Mouse (Mus musculus) erythroblast, embryonic 14.5 days (primary cell): ENCODE measurements around the gene Tbl2. TPM values are rescaled to one million over a fixed set of nuclear protein-coding genes. Genes with fewer than 3 reads are reported as not detected.

Source experiments
- H3K27me3 ChIP-seq: 2 replicates; pipeline ENCODE4 v1.6.1; 2012; ENCODE audit warnings: inconsistent platforms; ENCODE audit not compliant: control insufficient read depth
- H3K36me3 ChIP-seq: 2 replicates; pipeline ENCODE4 v1.6.1; 2012; ENCODE audit warnings: mild to moderate bottlenecking, inconsistent platforms; ENCODE audit not compliant: control insufficient read depth
- H3K4me1 ChIP-seq: 2 replicates; pipeline ENCODE4 v1.6.1; 2012; ENCODE audit warnings: inconsistent platforms; ENCODE audit not compliant: control insufficient read depth
- H3K4me3 ChIP-seq: replicated peaks from 2 replicates; pipeline ENCODE3; 2012; ENCODE audit warnings: moderate library complexity, mild to moderate bottlenecking, inconsistent platforms
- H3K9me3 ChIP-seq: 2 replicates; pipeline ENCODE4 v1.6.1; 2012; ENCODE audit warnings: low read length, inconsistent platforms, mixed read lengths; ENCODE audit not compliant: control insufficient read depth
- GATA1 ChIP-seq: IDR thresholded peaks from 2 replicates; pipeline ENCODE4 v1.6.1; 2012; ENCODE audit warnings: low read length, inconsistent platforms, mixed read lengths
- TAL1 ChIP-seq: IDR thresholded peaks from 3 replicates; pipeline ENCODE4 v1.6.1; 2012; ENCODE audit warnings: low read length, inconsistent platforms, mixed read lengths
- polyA plus RNA-seq: library from polyadenylated mRNA; stranded (reverse); fragments of >175 nt; gene quantifications from 2 replicates; pipeline ENCODE4 v1.2.3, GENCODE M21; 2012

The Tbl2 gene
- polyA plus RNA-seq, 1 experiment = 0.58 TPM

GRCm38 (mm10) chr5:135113782-135114181 lies 35.7 kb upstream of the Tbl2 start:
- Histone ChIP-seq H3K36me3 (peaks cover 3% of the 10 kb centered on the region; the same call in 1 of the 2 replicates), H3K27me3 (peaks cover 18% of the 10 kb centered on the region), H3K9me3 (no peaks in the 10 kb centered on the region), H3K4me3 (no peak overlapping the region), H3K4me1 (peaks cover 3% of the 10 kb centered on the region)
- TF ChIP-seq GATA1 (no peak), TAL1 (no peak)

GRCm38 (mm10) chr5:135115241-135115640 lies 34.2 kb upstream of the Tbl2 start:
- TF ChIP-seq TAL1 = no peak
- TF ChIP-seq GATA1 = no peak
- Histone ChIP-seq H3K27me3 (peaks cover 4% of the 10 kb centered on the region), H3K4me1 (peaks cover 6% of the 10 kb centered on the region), H3K36me3 (peaks cover 3% of the 10 kb centered on the region; the same call in 1 of the 2 replicates), H3K4me3 (no peak overlapping the region), H3K9me3 (no peaks in the 10 kb centered on the region)

GRCm38 (mm10) chr5:135118589-135119081 lies 30.8 kb upstream of the Tbl2 start:
- peaks cover 3% of the 10 kb centered on the region; the same call in 1 of the 2 replicates for H3K36me3 ChIP-seq
- H3K4me1 ChIP-seq = peaks cover 6% of the 10 kb centered on the region
- peaks cover 16% of the 10 kb centered on the region for H3K27me3 ChIP-seq
- no peaks in the 10 kb centered on the region for H3K9me3 ChIP-seq
- no peak for TF ChIP-seq GATA1
- no peak for TF ChIP-seq TAL1
- H3K4me3 ChIP-seq = no peak overlapping the region

GRCm38 (mm10) chr5:135120753-135121152 lies 28.7 kb upstream of the Tbl2 start:
- no peaks in the 10 kb centered on the region for H3K9me3 ChIP-seq
- H3K27me3 ChIP-seq = peaks cover 16% of the 10 kb centered on the region
- H3K4me3 ChIP-seq = no peak overlapping the region
- TF ChIP-seq GATA1 (no peak), TAL1 (no peak)
- peaks cover 6% of the 10 kb centered on the region for H3K4me1 ChIP-seq
- H3K36me3 ChIP-seq = peaks cover 1% of the 10 kb centered on the region; the same call in 1 of the 2 replicates

GRCm38 (mm10) chr5:135126121-135126520 lies 23.3 kb upstream of the Tbl2 start:
- Histone ChIP-seq H3K36me3 (no peaks in the 10 kb centered on the region; the same call in 1 of the 2 replicates), H3K27me3 (peaks cover 19% of the 10 kb centered on the region)

GRCm38 (mm10) chr5:135127669-135128068 lies 21.8 kb upstream of the Tbl2 start:
- Histone ChIP-seq H3K27me3 (peaks cover 21% of the 10 kb centered on the region), H3K4me1 (no peaks in the 10 kb centered on the region), H3K9me3 (no peaks in the 10 kb centered on the region), H3K36me3 (no peaks in the 10 kb centered on the region; the same call in 1 of the 2 replicates), H3K4me3 (no peak overlapping the region)
- no peak for TF ChIP-seq GATA1
- no peak for TF ChIP-seq TAL1

More at GRCm38 (mm10) chr5:135126121-135126520, 23.3 kb upstream of the Tbl2 start:
- Histone ChIP-seq H3K9me3 (no peaks in the 10 kb centered on the region), H3K4me1 (no peaks in the 10 kb centered on the region), H3K4me3 (no peak overlapping the region)
- TF ChIP-seq GATA1 = no peak
- no peak for TF ChIP-seq TAL1

GRCm38 (mm10) chr5:135129747-135130146 lies 19.7 kb upstream of the Tbl2 start:
- no peak overlapping the region for H3K4me3 ChIP-seq
- H3K9me3 ChIP-seq = no peaks in the 10 kb centered on the region
- peaks cover 11% of the 10 kb centered on the region for H3K4me1 ChIP-seq
- H3K36me3 ChIP-seq = no peaks in the 10 kb centered on the region; the same call in 1 of the 2 replicates
- TF ChIP-seq GATA1 (no peak), TAL1 (no peak)
- peaks cover 39% of the 10 kb centered on the region for H3K27me3 ChIP-seq

- Histone ChIP-seq H3K4me1 (peaks cover 11% of the 10 kb centered on the region), H3K9me3 (peaks cover 4% of the 10 kb centered on the region; the same call in 1 of the 2 replicates), H3K36me3 (no peaks in the 10 kb centered on the region; the same call in 1 of the 2 replicates), H3K27me3 (peaks cover 37% of the 10 kb centered on the region), H3K4me3 (no peak overlapping the region)
- TF ChIP-seq GATA1 = no peak
- TF ChIP-seq TAL1 = no peak
Observed at GRCm38 (mm10) chr5:135133736-135134405, 15.6 kb upstream of the Tbl2 start.

GRCm38 (mm10) chr5:135134534-135134933 lies 14.9 kb upstream of the Tbl2 start:
- no peak for TF ChIP-seq GATA1
- TF ChIP-seq TAL1 = no peak
- H3K4me3 ChIP-seq = peak overlapping the region; percentile 25
- H3K4me1 ChIP-seq = peaks cover 11% of the 10 kb centered on the region
- H3K27me3 ChIP-seq = peaks cover 36% of the 10 kb centered on the region
- H3K9me3 ChIP-seq = peaks cover 4% of the 10 kb centered on the region; the same call in 1 of the 2 replicates
- H3K36me3 ChIP-seq = no peaks in the 10 kb centered on the region; the same call in 1 of the 2 replicates
